In the genomic region with DNA sequence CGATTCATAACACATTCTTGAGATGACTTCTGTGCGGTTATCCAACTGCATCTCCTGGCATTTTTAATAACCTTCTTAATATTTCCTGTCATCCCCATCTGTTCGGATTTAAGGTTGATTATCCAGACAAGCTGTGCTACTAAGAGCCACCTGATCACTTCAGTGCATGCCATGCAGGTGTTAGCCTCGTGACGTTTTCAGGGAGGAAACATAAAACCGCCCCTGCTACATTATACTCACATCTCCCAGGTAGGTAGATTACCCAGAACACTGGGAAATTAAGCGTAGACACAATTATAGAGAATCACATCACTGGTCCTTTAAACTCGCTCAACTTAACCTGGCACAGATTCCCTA, we compare ENCODE assay signal across 10 mouse cellular contexts. TPM values are rescaled to one million over a fixed set of nuclear protein-coding genes. Genes with fewer than 3 reads are reported as not detected.
DNase-seq lines count a peak whose midpoint lies in the region; ATAC-seq and TF ChIP-seq lines count a peak whose summit lies in the region.
"Had no signal": no experiment of that assay in that cellular context is flagged by ENCODE, and none has a peak within 500 bp of the region (broad histone marks: within the 10 kb centered on the region; RNA-seq: fewer than 3 reads in every experiment).

No protein-coding gene starts in this region.

- peak overlapping the region; percentile 67 for H3K4me3 ChIP-seq in cerebellum, adult 2 months (replicated peaks; ENCODE audit: insufficient read depth, low read depth, low read length)
- H3K4me3 ChIP-seq in lung, embryonic 14.5 days (ENCODE audit: low read depth, low read length) = no peak overlapping the region
- peak overlapping the region; percentile 26 for H3K4me3 ChIP-seq in limb, embryonic 14.5 days (replicated peaks; ENCODE audit: low read length)
- 0 out of 2 replicates have a peak overlapping the region, but pooled peaks have one; percentile 23 for H3K4me3 ChIP-seq in stomach, embryonic 16.5 days (replicated peaks; ENCODE audit: low read length)
- H3K4me3 ChIP-seq: gastrocnemius, adult 2 months had no signal

- H3K4me1 ChIP-seq in cerebellum, adult 2 months (ENCODE audit: control insufficient read depth, insufficient read depth, low read length) = no peaks in the 10 kb centered on the region; the same call in 1 of the 2 replicates
- no peaks in the 10 kb centered on the region for H3K4me1 ChIP-seq in lung, embryonic 14.5 days (ENCODE audit: insufficient read depth)
- no peaks in the 10 kb centered on the region for H3K4me1 ChIP-seq in limb, embryonic 14.5 days (ENCODE audit: control insufficient read depth, insufficient read depth, low read length)
- 0 out of 2 replicates have a peak, but pooled peaks cover 7% of the 10 kb centered on the region for H3K4me1 ChIP-seq in stomach, embryonic 16.5 days (ENCODE audit: control insufficient read depth, insufficient read depth, low read length)

- no peaks in the 10 kb centered on the region for H3K27me3 ChIP-seq in cerebellum, adult 2 months (ENCODE audit: control insufficient read depth, insufficient read depth, low read length)
- no peaks in the 10 kb centered on the region for H3K27me3 ChIP-seq in lung, embryonic 14.5 days (ENCODE audit: insufficient read depth, low read length)
- no peaks in the 10 kb centered on the region for H3K27me3 ChIP-seq in limb, embryonic 14.5 days (ENCODE audit: control insufficient read depth, insufficient read depth, low read length)
- no peaks in the 10 kb centered on the region for H3K27me3 ChIP-seq in stomach, embryonic 16.5 days (ENCODE audit: control insufficient read depth, insufficient read depth, low read length)

- no peak for ATAC-seq in lung, embryonic 14.5 days (ENCODE audit: insufficient read depth)
- ATAC-seq in limb, embryonic 14.5 days (ENCODE audit: low FRiP score, low read depth) = no peak
- ATAC-seq in stomach, embryonic 16.5 days (ENCODE audit: insufficient read depth, low FRiP score) = no peak
- ATAC-seq: lung, postnatal 0 days had no signal

- H3K27ac ChIP-seq in cerebellum, adult 2 months (ENCODE audit: insufficient read depth, low read length) = no peak overlapping the region
- no peak overlapping the region for H3K27ac ChIP-seq in lung, embryonic 14.5 days (ENCODE audit: low read depth)
- no peak overlapping the region for H3K27ac ChIP-seq in limb, embryonic 14.5 days (replicated peaks; ENCODE audit: low read depth, low read length)
- H3K27ac ChIP-seq in stomach, embryonic 16.5 days (ENCODE audit: low read length) = no peak overlapping the region
- H3K27ac ChIP-seq: gastrocnemius, adult 2 months had no signal

- no peak for TF ChIP-seq POLR2A in cerebellum, adult 2 months (IDR thresholded peaks at IDR 0.05; ENCODE audit: borderline replicate concordance, insufficient read depth, low read length)
- no peak for TF ChIP-seq POLR2A in limb, embryonic 14.5 days (IDR thresholded peaks at IDR 0.05; ENCODE audit: borderline replicate concordance, extremely low read depth, insufficient read depth, insufficient read length)

- no peak for DNase-seq in cerebellum, adult 2 months
- DNase-seq in cerebellum, postnatal 4 days (ENCODE audit: low spot score in 2 of 2) = no peak
- DNase-seq in lung, embryonic 14.5 days = no peak
- DNase-seq in lung, adult 18-20 months = no peak
- DNase-seq in limb, embryonic 14.5 days (ENCODE audit: low spot score) = no peak
- no peak for DNase-seq in T-cell, adult 2 months (ENCODE audit: low spot score)
- DNase-seq in spleen, adult 18-20 months = no peak
- DNase-seq: gastrocnemius, adult 2 months had no signal

- no peaks in the 10 kb centered on the region for H3K36me3 ChIP-seq in lung, embryonic 14.5 days (ENCODE audit: insufficient read depth)
- no peaks in the 10 kb centered on the region for H3K36me3 ChIP-seq in limb, embryonic 14.5 days (ENCODE audit: control insufficient read depth, insufficient read depth, low read length)
- no peaks in the 10 kb centered on the region for H3K36me3 ChIP-seq in stomach, embryonic 16.5 days (ENCODE audit: control insufficient read depth, insufficient read depth, low read length)

- 22% methylated on average over 8 of the region's 8 CpGs for WGBS in cerebellum, adult 2 months
- WGBS in lung, embryonic 14.5 days = 57% methylated on average over 8 of the region's 8 CpGs
- 31% methylated on average over 8 of the region's 8 CpGs for WGBS in limb, embryonic 14.5 days
- WGBS in stomach, embryonic 16.5 days = 48% methylated on average over 8 of the region's 8 CpGs

- TF ChIP-seq CTCF in cerebellum, adult 2 months (IDR thresholded peaks at IDR 0.05; ENCODE audit: borderline replicate concordance, insufficient read depth, low read depth, low read length) = no peak
- TF ChIP-seq CTCF in lung, embryonic 14.5 days (IDR thresholded peaks at IDR 0.05; ENCODE audit: low read depth) = no peak

- no peaks in the 10 kb centered on the region for H3K9me3 ChIP-seq in lung, embryonic 14.5 days (ENCODE audit: low read depth, low read length)
- no peaks in the 10 kb centered on the region for H3K9me3 ChIP-seq in limb, embryonic 14.5 days (ENCODE audit: control insufficient read depth, low read length)
- H3K9me3 ChIP-seq in stomach, embryonic 16.5 days (replicated peaks; ENCODE audit: control insufficient read depth, low read length) = no peaks in the 10 kb centered on the region

- no peak overlapping the region for H3K9ac ChIP-seq in lung, embryonic 14.5 days
- peak overlapping the region; percentile 32; the same call in 1 of the 2 replicates for H3K9ac ChIP-seq in limb, embryonic 14.5 days (ENCODE audit: low read depth, low read length, severe bottlenecking)
- no peak overlapping the region for H3K9ac ChIP-seq in stomach, embryonic 16.5 days (ENCODE audit: low read length)

- H3K4me2 ChIP-seq in lung, embryonic 14.5 days = 0 out of 2 replicates have a peak overlapping the region, but pooled peaks have one; percentile 12
- H3K4me2 ChIP-seq in limb, embryonic 14.5 days (replicated peaks; ENCODE audit: low read depth, low read length, severe bottlenecking) = peak overlapping the region; percentile 35
- peak overlapping the region; percentile 34 for H3K4me2 ChIP-seq in stomach, embryonic 16.5 days (ENCODE audit: low read depth, low read length)

RNA-seq across cellular contexts. Expression of gene Sorbs2, which starts 0.3 kb away (rescaled TPM):
- polyA plus RNA-seq in cerebellum, adult 2 months (2012; rRNA removed) = 32.9 and 33.0 TPM in 2 replicates
- 23.3 and 26.2 TPM in 2 replicates for polyA plus RNA-seq in lung, embryonic 14.5 days (2014; fragmentation: Nextera tagmentation; extraction: Ambion mirVana)
- 52.7 and 63.3 TPM in 2 replicates for polyA plus RNA-seq in limb, embryonic 14.5 days (2012; rRNA removed)
- 54.1 and 60.6 TPM in 2 replicates for polyA plus RNA-seq in limb, embryonic 14.5 days (2014; fragmentation: Nextera tagmentation; extraction: Ambion mirVana)
- 27.2 and 28.3 TPM in 2 replicates for polyA plus RNA-seq in stomach, embryonic 16.5 days (2015; fragmentation: Nextera tagmentation; extraction: Ambion mirVana)
